Mouse (Mus musculus) kidney, adult 18-20 months (tissue): ENCODE data around the gene Fmnl1.

Experiments used
- DNase-seq: peaks from one replicate; pipeline ENCODE4 v3.0.0; 2021

Gene Fmnl1

GRCm38 (mm10) chr11:103170494-103171285 lies at the start of gene Fmnl1:
Fmnl1 (plus strand) TSS chr11:103171107.
- peak; percentile 66 for DNase-seq

DNA sequence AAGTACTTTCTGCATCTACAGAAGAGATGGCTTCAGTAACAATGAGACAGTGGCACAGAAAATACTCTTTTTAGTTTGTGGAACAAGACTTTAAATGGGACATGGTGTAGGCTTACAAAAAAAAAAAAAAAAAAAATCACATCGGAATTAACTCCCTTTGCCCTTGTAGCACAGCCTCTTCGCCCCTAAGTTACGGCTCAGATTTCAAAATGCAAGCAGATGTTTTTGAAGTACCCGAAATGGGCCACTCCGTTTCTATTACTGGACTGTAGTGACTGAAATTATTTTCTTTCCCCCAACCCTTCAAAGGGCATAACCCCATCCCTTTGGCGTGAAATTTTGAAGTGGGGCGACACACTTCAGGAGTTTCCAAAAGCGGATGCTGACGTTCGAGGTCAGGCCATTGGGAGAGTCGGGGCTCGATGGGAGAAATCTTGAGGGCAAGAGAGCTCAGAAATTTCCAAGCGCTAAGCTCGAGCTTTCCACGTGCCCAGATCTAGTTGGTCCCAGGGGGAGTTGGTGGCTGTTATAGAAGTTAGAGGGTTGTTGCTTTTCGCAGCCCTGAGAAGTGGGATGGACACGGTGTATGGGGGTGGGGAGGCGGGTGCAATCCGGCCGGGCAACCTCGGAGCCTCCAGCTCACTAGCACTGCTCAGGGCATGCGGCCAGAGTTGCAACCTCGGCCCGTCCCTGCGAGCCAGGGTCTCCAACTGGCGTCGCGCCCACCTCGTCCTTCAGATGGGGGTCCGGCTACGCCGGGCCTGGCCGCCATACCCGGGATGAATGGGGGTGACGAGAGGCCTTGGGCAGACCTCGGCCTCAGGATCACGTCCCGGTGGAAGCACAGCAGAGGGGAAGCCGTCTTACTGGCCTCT lies 39.0 kb upstream of the Fmnl1 start, which contains the start of gene Hexim2:
Hexim2 (plus strand) TSS at position 729 of the 875 bp plus-strand sequence.
- DNase-seq = no peak

DNA sequence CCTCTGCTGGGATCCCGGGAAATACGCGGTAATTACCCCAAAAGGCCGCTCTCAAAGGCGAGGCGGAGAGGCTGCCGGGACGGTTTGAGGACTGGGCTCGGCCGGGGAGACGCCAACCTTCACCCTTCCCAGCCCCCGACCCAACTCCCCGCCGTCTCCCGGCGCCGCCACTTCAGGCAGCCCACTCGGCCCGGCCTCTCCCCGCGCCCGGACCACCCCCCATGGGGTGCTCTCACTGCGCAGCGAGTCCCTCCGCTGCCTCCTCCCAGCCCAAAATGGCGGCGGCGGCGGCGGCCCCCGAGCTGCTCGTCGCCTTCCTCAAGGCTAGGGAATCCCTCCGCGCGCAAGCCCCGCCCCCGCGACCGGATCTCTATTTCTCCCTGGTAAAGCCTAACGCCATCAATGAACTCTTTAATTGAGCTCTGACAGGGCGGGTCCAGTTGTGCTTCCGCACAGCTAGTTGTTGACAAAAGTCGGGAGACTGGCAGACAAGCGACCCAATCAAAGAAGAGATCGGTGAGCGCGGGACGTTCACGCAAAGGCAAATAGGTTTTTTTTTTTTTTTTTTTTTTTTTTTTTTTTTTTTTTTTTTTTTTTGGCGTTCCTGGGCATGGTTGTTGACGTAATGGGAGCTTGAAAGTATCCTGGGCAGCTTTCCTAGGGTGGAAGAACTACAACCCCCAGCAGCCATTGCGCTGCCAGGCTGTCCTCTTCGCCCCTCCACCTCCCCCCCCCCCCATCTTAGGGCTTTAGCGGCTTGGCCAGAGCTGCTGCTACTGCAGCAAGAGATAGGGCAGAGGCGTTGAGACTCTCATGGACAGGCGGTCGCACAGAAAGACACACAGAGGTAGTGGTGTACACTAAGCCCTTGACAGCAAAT lies 38.1 kb upstream of the Fmnl1 start:
- DNase-seq = peak; percentile 100

GRCm38 (mm10) chr11:103133456-103134185 lies 37.3 kb upstream of the Fmnl1 start:
- DNase-seq = no peak

- no peak for DNase-seq
These were observed 36.7 kb upstream of the Fmnl1 start for GRCm38 (mm10) chr11:103134221-103134620.

DNA sequence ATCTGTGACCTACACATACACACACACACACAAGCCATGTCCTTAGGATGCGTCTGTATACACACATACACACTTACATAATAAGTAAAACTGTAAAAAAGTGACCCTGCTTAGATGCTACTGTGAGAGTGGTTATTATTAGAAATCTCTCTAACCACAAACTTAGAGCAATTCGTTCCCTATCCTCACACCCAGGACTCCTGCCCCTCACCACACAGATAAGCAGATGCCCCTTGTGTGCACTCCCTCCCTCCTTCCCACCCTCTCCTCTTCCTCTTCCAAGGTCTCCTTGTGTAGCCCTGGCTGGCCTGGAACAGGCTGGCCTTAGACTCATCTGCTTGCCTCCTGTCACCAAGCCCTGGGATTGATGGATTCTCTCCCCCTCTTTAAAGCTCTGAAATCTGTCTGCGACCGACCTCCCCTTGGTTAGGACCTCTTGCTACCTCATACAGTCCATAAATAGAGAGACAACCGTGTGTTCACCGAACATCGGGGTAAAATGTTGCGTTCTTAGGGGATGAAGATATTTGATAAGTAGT lies 34.8 kb upstream of the Fmnl1 start:
- no peak for DNase-seq

GRCm38 (mm10) chr11:103139951-103140762 lies 30.8 kb upstream of the Fmnl1 start:
- DNase-seq = no peak

DNA sequence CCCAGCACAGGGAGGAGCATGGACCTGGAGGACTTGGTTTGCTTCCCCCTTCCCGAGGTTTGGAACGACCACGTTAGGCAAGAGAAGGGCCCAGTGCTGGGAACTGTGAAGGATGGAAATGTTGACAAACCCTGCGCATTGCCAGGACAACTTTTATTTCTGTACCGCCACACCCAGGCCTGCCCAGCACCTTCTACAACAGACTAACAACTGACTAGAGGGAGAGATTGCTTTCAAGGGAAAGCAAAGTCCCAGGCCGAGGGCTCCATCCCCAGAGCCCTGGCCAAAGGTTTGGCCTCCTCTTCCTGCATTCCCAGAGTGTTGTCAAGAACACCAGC lies 30.2 kb upstream of the Fmnl1 start:
- DNase-seq = no peak

GRCm38 (mm10) chr11:103141101-103141943 lies 29.6 kb upstream of the Fmnl1 start:
- peak; percentile 75 for DNase-seq

- DNase-seq = peak; percentile 48
These were observed 29.0 kb upstream of the Fmnl1 start for GRCm38 (mm10) chr11:103141944-103142255.

DNA sequence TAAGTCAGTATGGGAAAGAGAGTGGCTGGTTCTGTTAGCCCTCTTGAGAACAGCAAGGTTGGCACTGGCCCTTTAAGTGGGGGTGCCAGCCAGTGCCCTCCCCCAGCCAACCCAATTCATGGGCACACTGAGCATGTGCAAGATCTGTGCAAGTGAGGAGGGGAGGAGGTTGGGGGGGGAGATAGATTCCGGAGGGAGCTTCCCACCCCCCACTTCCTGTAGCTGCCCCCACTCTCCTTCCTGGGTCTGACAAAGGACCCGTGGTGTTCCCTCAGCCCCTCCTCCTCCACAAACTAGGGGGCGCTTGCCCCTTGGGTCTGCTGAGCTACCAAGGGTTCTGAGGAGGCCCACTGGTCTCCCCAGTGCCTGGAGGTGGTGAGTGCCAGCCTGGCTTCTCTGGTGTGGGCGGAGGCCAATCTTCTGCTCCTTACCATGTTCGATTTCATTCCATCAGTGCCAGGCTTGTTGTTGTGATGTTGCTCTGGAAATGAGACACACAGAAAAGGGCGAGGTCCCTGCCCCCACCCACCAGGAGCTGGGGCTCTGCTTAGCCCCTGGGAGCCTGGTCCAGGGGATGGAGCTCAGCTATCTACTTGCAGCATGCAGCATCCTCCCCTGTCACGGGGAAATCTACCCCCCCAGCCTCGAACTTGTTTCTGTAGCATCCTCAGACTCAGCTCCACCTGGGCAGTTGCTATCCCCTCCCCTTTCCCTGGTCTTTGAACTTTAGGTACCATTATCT lies 28.3 kb upstream of the Fmnl1 start:
- DNase-seq = peak; percentile 75

- DNase-seq = no peak
These were observed 26.3 kb upstream of the Fmnl1 start for GRCm38 (mm10) chr11:103144309-103145285.

DNA sequence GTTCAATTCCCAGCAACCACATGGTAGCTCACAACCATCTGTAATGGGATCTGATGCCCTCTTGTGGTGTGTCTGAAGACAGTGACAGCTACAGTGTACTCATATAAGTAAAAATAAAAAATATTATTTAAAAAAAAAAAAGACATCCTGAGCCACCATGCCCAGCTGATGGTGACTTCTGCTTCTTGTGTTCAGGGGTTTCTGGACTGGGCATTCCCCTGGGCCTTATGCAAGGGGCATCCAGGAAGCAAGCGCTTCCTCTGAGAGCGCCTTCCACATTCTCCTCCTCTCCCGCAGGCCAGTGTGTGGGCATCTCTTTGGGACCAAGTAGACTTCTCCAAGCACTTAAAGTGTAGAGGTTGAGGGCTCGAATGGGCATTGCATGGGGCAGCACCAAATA lies 24.5 kb upstream of the Fmnl1 start:
- no peak for DNase-seq

- peak; percentile 70 for DNase-seq
These were observed 23.1 kb upstream of the Fmnl1 start for GRCm38 (mm10) chr11:103147766-103148165.

GRCm38 (mm10) chr11:103149771-103150170 lies 21.1 kb upstream of the Fmnl1 start:
- DNase-seq = no peak

GRCm38 (mm10) chr11:103158621-103159478 lies 12.1 kb upstream of the Fmnl1 start:
- DNase-seq = peak; percentile 99

DNA sequence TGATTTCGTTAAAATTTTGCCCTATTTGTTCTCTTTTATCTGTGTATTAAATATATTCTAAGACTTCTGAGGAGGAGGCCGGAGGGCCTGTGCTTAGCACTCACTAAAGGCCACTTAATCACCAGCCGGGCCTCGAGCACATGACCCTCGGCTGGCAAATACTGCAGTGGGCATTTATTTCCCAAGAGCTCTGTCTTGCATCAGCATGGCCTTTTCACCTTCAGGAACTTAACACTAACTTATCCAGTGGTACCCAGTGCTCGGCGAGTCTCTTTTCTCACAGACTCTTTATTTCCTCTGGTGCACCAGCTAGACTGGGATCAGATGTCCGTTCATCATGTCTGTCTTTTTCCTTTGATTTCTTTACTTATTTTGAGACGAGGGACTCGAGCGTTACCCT lies 10.2 kb upstream of the Fmnl1 start:
- DNase-seq = no peak
